Mouse (Mus musculus): ENCODE data around the gene Ccdc180.

- TF ChIP-seq CTCF (IDR thresholded peaks at IDR 0.05; ENCODE audit: low read depth, low read length): no peak
- no peak for TF ChIP-seq POLR2A (IDR thresholded peaks at IDR 0.05; ENCODE audit: borderline replicate concordance, low read depth, low read length)
Observed at GRCm38 (mm10) chr4:45972951-45973350, 82.8 kb downstream of the Ccdc180 start.

Measured in bone marrow macrophage, adult 2 months (primary cell).